Mouse (Mus musculus) spleen, adult 2 months (tissue): Measurements from ENCODE around the gene Eml5.

Experiments
- CTCF ChIP-seq: fragments of 200-500 bp; IDR thresholded peaks from 2 replicates; pipeline ENCODE4 v1.5.1; 2011; ENCODE audit warnings: mild to moderate bottlenecking, inconsistent platforms; ENCODE audit not compliant: insufficient read depth, insufficient read length, insufficient replicate concordance; ENCODE audit errors: extremely low read depth
- POLR2A ChIP-seq: fragments of 200-500 bp; IDR thresholded peaks from 2 replicates; pipeline ENCODE4 v1.6.1; 2011; ENCODE audit warnings: low read depth, low read length, inconsistent platforms

- TF ChIP-seq POLR2A: no peak
- TF ChIP-seq CTCF: no peak
Measured at GRCm38 (mm10) chr12:98872836-98873235, 28.4 kb downstream of the Eml5 start.
